Mouse (Mus musculus) left cerebral cortex, postnatal 4 days (tissue): ENCODE data around the gene Pole3. TPM values are rescaled to one million over a fixed set of nuclear protein-coding genes. Genes with fewer than 3 reads are reported as not detected.
A peak's percentile ranks its signal among the peaks of the same experiment; 100 is the strongest.

ENCODE experiments used
- DNase-seq: peaks from one replicate; pipeline ENCODE4 v3.0.0-alpha.2; 2022
- intact Hi-C: fragments of 180-260 bp; cut with DNase I; formaldehyde crosslinking; loops from one replicate; pipeline ENCODE4 v1.15.1; 2025
- total RNA-seq, 2 experiments: library from RNA; stranded (reverse); gene quantifications; 2 replicates each; pipeline ENCODE4 v1.2.3; 2021

Pole3 gene
- total RNA-seq, 2 experiments from 2014 or later: 32.4 to 36.6 TPM

DNA sequence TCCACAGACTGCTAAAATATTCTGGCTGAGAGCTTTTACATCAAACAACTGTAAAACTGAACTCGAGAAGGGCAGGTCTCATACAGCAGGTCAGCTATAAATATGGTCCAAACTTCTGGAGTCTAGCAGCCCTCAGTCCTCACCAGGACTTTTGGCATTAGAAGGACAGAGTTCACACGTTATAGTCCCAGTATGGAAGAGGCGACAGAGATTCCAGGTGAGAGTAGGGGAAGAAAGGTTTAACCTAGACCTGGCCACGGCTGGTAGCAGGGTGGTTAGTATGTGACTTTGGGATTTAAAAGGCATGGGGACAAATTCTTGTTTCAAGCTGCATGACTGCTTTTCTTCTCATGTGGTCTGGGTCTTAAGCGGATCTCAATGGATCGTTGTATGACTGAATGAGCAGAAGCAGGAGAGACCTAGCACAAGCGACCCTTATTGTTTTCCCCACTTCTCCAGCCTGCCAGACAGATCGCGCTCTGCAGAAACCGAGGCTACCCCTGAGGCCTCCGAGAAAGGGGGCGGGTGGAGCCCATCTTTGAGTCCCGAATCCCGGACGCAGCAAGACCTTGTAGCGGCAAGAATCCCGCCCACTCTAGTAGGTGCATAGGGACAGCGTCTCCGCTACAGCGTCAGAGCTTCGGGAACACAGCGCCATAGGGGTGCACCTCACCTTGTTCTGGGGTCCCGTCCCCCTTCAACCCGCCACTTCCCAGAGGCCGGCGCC lies 5.6 kb downstream of the Pole3 start:
- intact Hi-C loops: no loop called here
- DNase-seq: peak; percentile 27

DNA sequence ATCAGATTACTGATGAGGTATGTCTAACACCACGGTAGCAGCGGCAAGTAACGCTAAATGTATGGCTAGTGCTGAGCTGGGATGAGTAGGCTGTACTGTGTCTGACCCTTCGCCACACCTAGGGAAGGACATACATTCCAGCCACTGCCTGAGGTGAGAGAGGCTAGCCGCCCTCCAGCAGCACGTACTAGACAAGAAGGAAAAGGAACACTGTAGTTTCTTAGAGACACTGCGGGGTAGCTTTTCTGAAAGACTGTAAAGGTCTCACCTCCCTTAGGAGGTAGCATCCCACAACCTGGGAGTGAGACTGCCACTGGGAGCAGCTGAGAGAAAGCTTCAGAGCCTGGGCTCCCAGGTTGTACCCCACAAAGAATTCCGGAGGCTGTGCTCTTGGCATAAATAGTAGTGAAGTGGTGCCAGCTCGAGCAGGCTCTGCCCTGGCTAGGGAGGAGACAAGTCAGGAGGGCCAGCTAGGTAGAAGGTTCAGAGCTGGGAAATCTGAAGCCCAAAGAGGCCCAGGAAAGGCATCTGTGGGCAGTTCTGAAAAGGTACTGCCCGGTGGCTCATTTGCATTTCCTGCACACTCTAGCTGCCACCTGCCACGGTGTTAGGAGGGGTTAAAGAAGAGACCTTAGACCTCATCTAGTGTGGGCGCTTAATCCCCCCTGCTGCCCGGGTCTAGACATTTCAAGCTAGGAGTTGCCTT lies 6.3 kb downstream of the Pole3 start:
- DNase-seq: no peak
- intact Hi-C loops: no loop called here

DNA sequence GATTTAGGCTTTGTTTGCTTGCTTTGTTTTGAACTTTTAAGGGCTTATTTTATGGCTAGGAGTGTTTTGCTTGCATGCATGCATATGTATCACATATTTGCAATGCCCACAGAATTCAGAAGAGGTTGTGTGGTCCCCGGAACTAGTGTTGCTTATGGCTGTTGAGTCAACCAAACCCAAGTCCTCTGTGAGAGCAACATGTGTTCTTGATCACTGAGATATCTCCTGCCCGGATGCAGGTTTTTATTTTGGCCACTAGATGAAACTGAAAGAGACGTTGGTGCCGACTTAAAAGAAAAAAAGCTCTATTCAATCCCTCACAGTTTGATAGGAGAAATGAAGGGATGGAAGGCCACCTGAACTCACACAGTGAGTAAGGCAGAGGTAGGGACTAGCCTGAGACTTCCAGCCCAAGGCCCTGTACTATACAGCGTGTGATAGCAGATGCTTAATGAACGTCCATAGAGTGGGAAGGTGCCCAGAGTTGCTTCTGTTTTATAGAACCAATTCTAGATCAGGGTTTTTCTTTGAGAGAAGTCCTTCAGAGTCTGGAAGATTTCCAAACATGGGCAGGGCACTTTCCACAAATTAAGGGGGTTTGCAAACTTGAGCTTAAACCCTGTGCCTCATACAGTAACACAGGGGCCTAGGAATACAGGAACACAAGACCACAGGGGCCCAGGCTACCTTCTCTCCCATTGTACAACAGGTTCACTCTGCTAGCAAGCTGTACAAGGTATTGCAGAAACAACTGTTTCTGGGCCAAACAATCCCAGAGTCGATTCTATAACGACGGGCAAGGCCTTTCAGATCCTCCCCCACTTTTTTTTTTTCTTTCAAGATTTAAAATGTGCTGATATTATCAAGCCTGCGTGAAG lies 7.1 kb downstream of the Pole3 start:
- intact Hi-C loops: no loop called here
- no peak for DNase-seq

DNA sequence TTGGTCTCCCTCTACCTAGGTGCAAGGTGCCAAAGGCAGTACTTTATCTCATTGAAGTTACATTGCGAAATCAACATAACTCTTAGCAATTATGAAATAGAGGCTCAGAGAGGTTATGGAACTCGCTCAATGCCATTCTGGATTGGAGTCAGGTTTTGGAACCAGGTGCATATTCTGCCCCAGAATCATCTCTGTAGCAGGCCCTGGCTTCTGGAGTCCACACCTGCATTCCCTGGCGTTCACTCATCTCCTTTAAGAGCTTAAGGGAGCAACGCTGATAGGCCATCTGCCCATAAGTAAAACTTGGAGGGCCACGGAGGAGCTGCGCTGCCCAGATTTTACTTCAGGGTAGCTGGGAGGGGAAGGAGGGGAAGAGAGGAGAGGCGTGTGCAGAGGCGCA lies 7.8 kb downstream of the Pole3 start:
- intact Hi-C loops: no loop called here
- no peak for DNase-seq

GRCm38 (mm10) chr4:62516579-62516978 lies 8.3 kb downstream of the Pole3 start:
- DNase-seq: no peak
- intact Hi-C loops: no loop called here

GRCm38 (mm10) chr4:62516079-62516478 lies 8.8 kb downstream of the Pole3 start:
- DNase-seq: no peak
- intact Hi-C loops: no loop called here

- no peak for DNase-seq
- intact Hi-C loops: no loop called here
Measured at GRCm38 (mm10) chr4:62515490-62515889, 9.4 kb downstream of the Pole3 start.

DNA sequence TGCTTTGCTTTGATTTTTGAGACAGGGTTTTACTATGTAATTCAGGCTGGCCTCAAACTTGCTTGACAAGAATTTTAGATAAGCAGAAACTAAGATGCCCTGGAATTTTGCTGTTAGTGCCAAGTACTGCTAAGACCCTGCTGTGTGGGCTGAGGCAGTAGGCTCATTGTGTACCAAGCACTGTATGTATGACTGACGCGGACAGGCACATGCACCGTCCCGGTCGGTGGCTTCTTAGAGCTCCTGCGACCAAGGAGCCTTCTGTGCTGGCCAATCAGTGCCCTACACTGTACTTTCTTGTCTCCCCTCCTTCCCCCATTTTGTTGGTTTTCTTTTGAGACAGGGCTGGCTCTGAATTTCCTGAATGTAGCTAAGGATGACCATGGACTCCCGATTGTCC lies 9.9 kb downstream of the Pole3 start:
- intact Hi-C loops: no loop called here
- no peak for DNase-seq

DNA sequence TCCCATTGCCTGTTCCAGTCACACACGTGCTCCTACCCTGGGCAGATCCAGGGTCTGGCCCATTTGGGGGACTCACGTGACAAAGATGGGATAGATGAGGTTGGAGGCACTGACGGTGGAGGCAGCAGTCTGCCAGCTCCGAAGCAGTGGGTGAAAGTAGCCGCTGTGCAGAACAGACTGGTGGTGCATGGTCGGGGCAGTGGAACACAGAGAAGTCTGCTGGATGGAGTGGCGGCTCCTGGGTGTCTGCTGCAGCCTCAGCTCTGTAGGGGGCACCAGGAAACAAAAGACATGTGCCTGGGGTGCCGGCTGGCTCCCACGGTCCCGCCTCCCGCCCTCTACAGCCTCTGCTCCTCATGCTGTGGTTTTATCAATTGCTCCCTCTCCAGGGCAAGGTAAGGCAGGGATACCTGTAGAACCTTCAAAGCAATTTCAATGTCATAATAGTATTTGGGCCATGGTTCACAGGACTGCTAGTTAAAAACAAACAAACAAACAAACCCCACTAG lies 10.8 kb downstream of the Pole3 start:
- intact Hi-C loops: no loop called here
- DNase-seq: no peak

DNA sequence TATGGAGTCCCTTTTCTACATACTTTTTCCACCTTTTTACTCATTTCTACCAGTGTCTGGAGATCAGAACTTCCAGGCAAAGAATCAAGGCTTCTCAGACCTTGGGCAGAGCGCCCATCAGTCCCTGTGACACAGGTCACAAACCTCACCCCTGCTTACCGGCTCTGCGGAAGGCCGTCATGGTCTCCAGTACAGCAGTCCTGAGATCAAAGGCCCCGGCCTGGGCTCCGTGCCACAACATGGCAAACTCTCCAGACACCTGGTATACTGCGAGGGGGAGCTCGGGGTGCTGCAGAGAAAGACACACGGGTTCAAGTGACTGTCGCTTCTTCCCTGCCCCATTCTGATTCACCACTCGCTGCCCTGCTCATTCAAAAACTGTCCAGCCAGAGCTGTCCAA lies 14.9 kb downstream of the Pole3 start:
- DNase-seq: no peak
- intact Hi-C loops: no loop called here

- intact Hi-C loops: no loop called here
- DNase-seq: peak; percentile 36
Measured at GRCm38 (mm10) chr4:62508839-62509238, 16.0 kb downstream of the Pole3 start.

GRCm38 (mm10) chr4:62506798-62507197 lies 18.1 kb downstream of the Pole3 start:
- DNase-seq: peak; percentile 32
- intact Hi-C loops: no loop called here

DNA sequence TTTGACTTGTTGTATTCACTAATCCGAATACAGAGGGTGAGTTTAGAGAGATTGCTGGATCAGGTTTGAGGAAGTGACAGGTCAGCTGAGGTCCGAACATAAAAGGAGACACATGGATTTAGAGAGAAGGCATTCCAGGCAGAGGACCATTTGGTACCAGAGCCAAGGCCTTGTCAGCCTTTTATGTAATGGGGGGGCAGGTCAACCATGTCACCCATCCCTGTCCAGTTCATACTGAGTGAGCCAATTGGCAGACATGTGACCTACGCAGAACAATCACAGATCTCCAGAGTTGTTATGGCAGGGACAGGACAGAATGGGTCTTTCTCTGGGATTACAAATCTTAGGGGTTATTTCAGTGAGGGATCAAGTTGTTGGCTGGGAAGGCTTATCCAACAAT lies 18.9 kb downstream of the Pole3 start:
- DNase-seq: no peak
- intact Hi-C loops: no loop called here

DNA sequence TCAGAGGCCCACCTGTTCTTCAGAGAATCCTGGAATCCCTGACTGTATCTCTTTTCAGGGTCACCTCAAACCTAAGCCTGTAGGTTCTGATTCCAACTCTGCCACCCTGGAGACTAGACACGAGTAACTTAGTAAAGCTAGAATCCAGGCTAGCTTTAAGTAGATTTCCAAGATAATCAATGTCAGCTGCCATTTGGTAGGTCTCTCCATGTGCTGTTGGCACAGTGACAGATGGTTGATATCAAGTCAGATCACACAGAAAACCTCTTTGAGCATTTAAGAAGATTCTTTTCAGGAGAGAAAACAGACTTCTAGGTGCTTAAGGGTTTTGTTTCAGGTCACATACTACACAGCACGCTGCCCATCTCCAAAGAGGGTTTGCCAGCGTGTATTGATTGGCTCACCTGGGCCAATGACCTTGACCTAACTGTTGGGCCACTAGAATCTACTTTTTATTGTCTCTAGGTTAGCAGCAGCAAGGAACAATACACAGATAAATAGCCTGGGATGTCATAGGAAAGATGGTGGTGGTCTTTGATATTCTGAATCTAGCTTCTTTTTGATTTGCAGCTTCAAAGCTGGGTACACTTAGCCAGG lies 21.4 kb downstream of the Pole3 start, which contains the start of gene Hdhd3:
Gene Hdhd3 (minus strand): TSS at position 94 of the 597 bp plus-strand sequence.
- intact Hi-C loops: no loop called here
- no peak for DNase-seq

DNA sequence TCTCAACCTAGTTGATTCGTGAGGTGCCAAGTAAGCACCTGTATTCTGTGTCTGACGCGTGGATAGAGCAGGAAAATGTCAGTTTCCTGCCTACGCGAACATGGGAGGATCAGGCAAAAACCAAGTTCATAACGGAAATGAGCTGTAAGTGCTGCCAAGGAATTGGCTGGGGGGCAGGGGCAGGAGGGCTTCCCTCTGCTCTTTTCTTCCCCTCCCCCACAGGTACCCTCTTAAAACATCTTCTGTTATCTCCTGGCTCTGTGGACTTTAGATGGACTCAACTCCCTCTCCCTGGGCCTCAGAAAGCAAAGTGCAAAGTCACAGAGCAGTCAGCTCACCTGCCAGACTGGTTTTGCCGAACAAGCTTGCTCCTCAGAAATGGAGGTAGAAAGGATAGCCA lies 21.9 kb downstream of the Pole3 start:
- no peak for DNase-seq
- intact Hi-C loops: no loop called here

DNA sequence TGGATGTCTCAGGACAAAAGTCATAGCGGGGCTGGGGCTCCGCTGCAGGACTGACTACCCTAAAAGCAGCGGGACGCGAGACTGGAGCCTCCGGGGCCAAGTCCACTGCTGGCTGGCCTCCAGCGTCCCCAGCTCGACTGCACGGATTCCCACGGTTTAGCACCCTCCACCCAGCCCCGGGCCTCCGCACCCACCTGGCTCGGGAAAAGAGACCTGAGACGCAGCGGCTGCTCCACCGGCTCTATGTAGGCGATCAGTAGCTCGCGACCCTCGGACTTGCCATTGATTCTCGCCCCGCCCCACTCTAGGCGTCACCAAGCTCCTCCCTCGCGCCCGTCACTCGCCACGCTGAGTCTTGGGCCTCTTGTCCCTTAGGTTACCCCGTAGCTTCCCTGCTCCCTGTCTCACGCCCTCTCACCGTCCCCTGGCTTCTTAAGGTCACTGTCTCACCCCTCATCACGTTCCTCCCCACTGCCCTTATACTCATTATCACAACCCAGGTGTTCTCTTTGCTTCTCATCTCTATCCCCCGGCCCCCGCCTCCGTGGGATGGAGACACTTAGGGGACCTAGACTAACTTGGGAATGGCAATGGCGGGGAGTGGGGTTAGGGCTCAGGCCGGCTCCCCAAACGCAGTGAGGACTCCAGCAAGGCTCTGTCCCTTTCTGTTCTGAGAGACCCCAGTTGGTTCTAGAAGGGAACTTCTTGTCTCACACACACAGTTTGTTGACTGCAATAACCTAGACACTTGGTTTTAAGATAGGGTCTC lies 22.7 kb downstream of the Pole3 start:
- intact Hi-C loops: no loop called here
- peak; percentile 91 for DNase-seq

- no peak for DNase-seq
- intact Hi-C loops: no loop called here
Measured at GRCm38 (mm10) chr4:62501534-62501933, 23.3 kb downstream of the Pole3 start.

- intact Hi-C loops: no loop called here
Measured at GRCm38 (mm10) chr4:62500799-62501198, 24.1 kb downstream of the Pole3 start.

GRCm38 (mm10) chr4:62496815-62497214 lies 28.1 kb downstream of the Pole3 start:
- intact Hi-C loops: no loop called here
- DNase-seq: peak; percentile 34

More at GRCm38 (mm10) chr4:62500799-62501198, 24.1 kb downstream of the Pole3 start:
- DNase-seq: no peak

GRCm38 (mm10) chr4:62495946-62496345 lies 28.9 kb downstream of the Pole3 start:
- peak; percentile 42 for DNase-seq
- intact Hi-C loops: no loop called here
